Mouse (Mus musculus): ENCODE results near the gene Psph. TPM values are rescaled to one million over a fixed set of nuclear protein-coding genes. Genes with fewer than 3 reads are reported as not detected.

The Psph gene
- polyA plus RNA-seq, 1 experiment from 2014 or later: 31.1 TPM

DNA sequence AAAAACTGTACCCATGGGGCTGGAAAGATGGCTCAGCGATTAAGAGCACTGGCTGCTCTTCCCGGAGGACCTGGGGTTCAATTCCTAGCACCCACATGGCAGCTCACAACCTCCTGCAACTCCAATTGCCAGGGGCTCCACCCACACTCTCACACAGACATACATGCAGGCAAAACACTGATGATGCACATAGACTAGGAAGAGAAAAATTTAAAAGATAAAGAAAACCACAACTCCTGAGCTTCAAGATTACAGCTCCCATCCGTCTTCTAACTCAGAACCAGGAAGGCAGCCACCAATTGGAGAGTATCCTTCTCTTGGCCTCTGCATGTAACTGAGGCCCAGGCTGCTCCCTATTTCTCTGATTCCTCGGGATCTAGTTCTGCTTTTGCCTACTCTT lies 63.0 kb downstream of the Psph start:
- 56% methylated on average over 4 of the region's 4 CpGs for WGBS
- Histone ChIP-seq H3K27ac (ENCODE audit: low read length) (no peak overlapping the region), H3K9me3 (replicated peaks; ENCODE audit: control insufficient read depth, low read length, poor library complexity, severe bottlenecking) (no peaks in the 10 kb centered on the region), H3K27me3 (ENCODE audit: control insufficient read depth, insufficient read depth, low read depth, low read length) (no peaks in the 10 kb centered on the region), H3K4me2 (ENCODE audit: low read length) (peak overlapping the region; percentile 63), H3K9ac (ENCODE audit: low read depth, low read length) (peak overlapping the region; percentile 97; the same call in 1 of the 2 replicates), H3K36me3 (ENCODE audit: control insufficient read depth, insufficient read depth, low read length) (0 out of 2 replicates have a peak, but pooled peaks cover 2% of the 10 kb centered on the region), H3K4me1 (ENCODE audit: control insufficient read depth, insufficient read depth, low read length) (peaks cover 13% of the 10 kb centered on the region), H3K4me3 (ENCODE audit: low read depth, low read length) (peak overlapping the region; percentile 85)
- ATAC-seq: no peak

- 91% methylated on average over 3 of the region's 3 CpGs for WGBS
- Histone ChIP-seq H3K4me1 (ENCODE audit: control insufficient read depth, insufficient read depth, low read length) (peaks cover 7% of the 10 kb centered on the region), H3K27me3 (ENCODE audit: control insufficient read depth, insufficient read depth, low read depth, low read length) (no peaks in the 10 kb centered on the region), H3K4me3 (ENCODE audit: low read depth, low read length) (no peak overlapping the region), H3K4me2 (ENCODE audit: low read length) (no peak overlapping the region), H3K9ac (ENCODE audit: low read depth, low read length) (no peak overlapping the region), H3K27ac (ENCODE audit: low read length) (no peak overlapping the region), H3K9me3 (replicated peaks; ENCODE audit: control insufficient read depth, low read length, poor library complexity, severe bottlenecking) (no peaks in the 10 kb centered on the region), H3K36me3 (ENCODE audit: control insufficient read depth, insufficient read depth, low read length) (peaks cover 10% of the 10 kb centered on the region)
- no peak for ATAC-seq
These were observed 67.1 kb downstream of the Psph start for GRCm38 (mm10) chr5:129720176-129720575.

- Histone ChIP-seq H3K36me3 (ENCODE audit: control insufficient read depth, insufficient read depth, low read length) (peaks cover 10% of the 10 kb centered on the region), H3K4me3 (ENCODE audit: low read depth, low read length) (no peak overlapping the region), H3K27ac (ENCODE audit: low read length) (no peak overlapping the region), H3K4me1 (ENCODE audit: control insufficient read depth, insufficient read depth, low read length) (peaks cover 7% of the 10 kb centered on the region), H3K9me3 (replicated peaks; ENCODE audit: control insufficient read depth, low read length, poor library complexity, severe bottlenecking) (no peaks in the 10 kb centered on the region), H3K27me3 (ENCODE audit: control insufficient read depth, insufficient read depth, low read depth, low read length) (no peaks in the 10 kb centered on the region), H3K9ac (ENCODE audit: low read depth, low read length) (no peak overlapping the region), H3K4me2 (ENCODE audit: low read length) (no peak overlapping the region)
- ATAC-seq: no peak
- WGBS: 92% methylated on average over 9 of the region's 9 CpGs
These were observed 70.2 kb downstream of the Psph start for GRCm38 (mm10) chr5:129717016-129717415.

Other genes with a start within 250 kb of the Psph start
- 11.1 and 11.7 TPM in 2 replicates for gene Mmp17, start 203.3 kb downstream of the Psph start, polyA plus RNA-seq (2015; fragmentation: Nextera tagmentation; extraction: Ambion mirVana)
- gene Zfp11, start 117.3 kb downstream of the Psph start, polyA plus RNA-seq (2015; fragmentation: Nextera tagmentation; extraction: Ambion mirVana): 8.1 and 9.3 TPM in 2 replicates
- gene Sept14, start 78.9 kb downstream of the Psph start, polyA plus RNA-seq (2015; fragmentation: Nextera tagmentation; extraction: Ambion mirVana): not detected in 2 replicates
- gene Mrps17, start 72.0 kb downstream of the Psph start, polyA plus RNA-seq (2015; fragmentation: Nextera tagmentation; extraction: Ambion mirVana): 167 and 170 TPM in 2 replicates
- gene Nipsnap2, start 62.4 kb downstream of the Psph start, polyA plus RNA-seq (2015; fragmentation: Nextera tagmentation; extraction: Ambion mirVana): 87.7 and 90.4 TPM in 2 replicates
- 31.1 and 33.6 TPM in 2 replicates for gene Sumf2, start 59.5 kb upstream of the Psph start, polyA plus RNA-seq (2015; fragmentation: Nextera tagmentation; extraction: Ambion mirVana)
- 602 and 639 TPM in 2 replicates for gene Chchd2, start 100.0 kb upstream of the Psph start, polyA plus RNA-seq (2015; fragmentation: Nextera tagmentation; extraction: Ambion mirVana)
- 20.1 and 22.5 TPM in 2 replicates for gene Zbed5, start 108.3 kb upstream of the Psph start, polyA plus RNA-seq (2015; fragmentation: Nextera tagmentation; extraction: Ambion mirVana)
- 0.85 and 0.95 TPM in 2 replicates for gene Phkg1, start 111.1 kb upstream of the Psph start, polyA plus RNA-seq (2015; fragmentation: Nextera tagmentation; extraction: Ambion mirVana)
- 4.2 and 6.4 TPM in 2 replicates for gene Nupr1l, start 121.1 kb upstream of the Psph start, polyA plus RNA-seq (2015; fragmentation: Nextera tagmentation; extraction: Ambion mirVana)
- gene Vkorc1l1, start 154.5 kb upstream of the Psph start, polyA plus RNA-seq (2015; fragmentation: Nextera tagmentation; extraction: Ambion mirVana): 29.1 and 30.6 TPM in 2 replicates
- 30.3 and 31.5 TPM in 2 replicates for gene Gusb, start 215.6 kb upstream of the Psph start, polyA plus RNA-seq (2015; fragmentation: Nextera tagmentation; extraction: Ambion mirVana)
- gene Asl, start 241.8 kb upstream of the Psph start, polyA plus RNA-seq (2015; fragmentation: Nextera tagmentation; extraction: Ambion mirVana): 35.5 and 38.6 TPM in 2 replicates
- 85.6 and 86.8 TPM in 2 replicates for gene Crcp, start 241.8 kb upstream of the Psph start, polyA plus RNA-seq (2015; fragmentation: Nextera tagmentation; extraction: Ambion mirVana)